Mouse (Mus musculus): ENCODE results near the gene Krt24. TPM values are rescaled to one million over a fixed set of nuclear protein-coding genes. Genes with fewer than 3 reads are reported as not detected.

Gene Krt24
- not detected in 2 replicates for polyA plus RNA-seq (2012; rRNA removed)

GRCm38 (mm10) chr11:99284833-99285312 lies at the start of gene Krt24:
Gene Krt24 (minus strand): TSS chr11:99285262.

GRCm38 (mm10) chr11:99322851-99323250 lies 37.8 kb upstream of the Krt24 start, which contains the start of gene Krt25:
Gene Krt25 (minus strand): TSS chr11:99322951.

GRCm38 (mm10) chr11:99243820-99244374 lies 41.2 kb downstream of the Krt24 start, which contains the start of gene Krt222:
Gene Krt222 (minus strand): TSS chr11:99244085.

GRCm38 (mm10) chr11:99230261-99231048 lies 54.6 kb downstream of the Krt24 start, which contains the start of gene Smarce1:
Gene Smarce1 (minus strand): TSS chr11:99231017.

Other genes with a start within 250 kb of the Krt24 start
- 66.2 and 73.8 TPM in 2 replicates for gene Igfbp4, start 244.0 kb downstream of the Krt24 start, polyA plus RNA-seq (2012; rRNA removed)
- gene Tns4, start 196.0 kb downstream of the Krt24 start, polyA plus RNA-seq (2012; rRNA removed): 0.12 and 0.13 TPM in 2 replicates
- 0.08 and 0.09 TPM in 2 replicates for gene Ccr7, start 130.2 kb downstream of the Krt24 start, polyA plus RNA-seq (2012; rRNA removed)
- gene Smarce1, start 54.2 kb downstream of the Krt24 start, polyA plus RNA-seq (2012; rRNA removed): 68.7 and 109 TPM in 2 replicates
- 0.03 TPM in 2 replicates for gene Krt222, start 41.2 kb downstream of the Krt24 start, polyA plus RNA-seq (2012; rRNA removed)
- gene Krt25, start 37.7 kb upstream of the Krt24 start, polyA plus RNA-seq (2012; rRNA removed): 0.01 TPM in 1 of 2 replicates, not detected in the other
- not detected in 2 replicates for gene Krt26, start 52.7 kb upstream of the Krt24 start, polyA plus RNA-seq (2012; rRNA removed)
- not detected in 2 replicates for gene Krt27, start 65.8 kb upstream of the Krt24 start, polyA plus RNA-seq (2012; rRNA removed)
- 0.06 TPM in 1 of 2 replicates, not detected in the other for gene Krt28, start 89.6 kb upstream of the Krt24 start, polyA plus RNA-seq (2012; rRNA removed)
- 1.2 and 1.3 TPM in 2 replicates for gene Krt10, start 104.1 kb upstream of the Krt24 start, polyA plus RNA-seq (2012; rRNA removed)
- gene Krt12, start 137.0 kb upstream of the Krt24 start, polyA plus RNA-seq (2012; rRNA removed): 0.03 and 0.05 TPM in 2 replicates
- 16.0 and 17.2 TPM in 2 replicates for gene Krt20, start 152.9 kb upstream of the Krt24 start, polyA plus RNA-seq (2012; rRNA removed)
- gene Krt23, start 207.9 kb upstream of the Krt24 start, polyA plus RNA-seq (2012; rRNA removed): 0.40 and 0.45 TPM in 2 replicates
- gene Krt39, start 236.1 kb upstream of the Krt24 start, polyA plus RNA-seq (2012; rRNA removed): not detected in 2 replicates